Mouse (Mus musculus) CH12.LX (cell line): Measurements from ENCODE around the gene Abcf2. TPM values are rescaled to one million over a fixed set of nuclear protein-coding genes. Genes with fewer than 3 reads are reported as not detected.

ENCODE experiments used
- DNase-seq: peaks from one replicate; pipeline ENCODE4 v3.0.0-alpha.2; 2013; ENCODE audit errors: extremely low read depth
- H3K27ac ChIP-seq: 2 replicates; pipeline ENCODE4 v1.5.1; 2012; ENCODE audit warnings: low read depth, mild to moderate bottlenecking, control low read depth, moderate library complexity; ENCODE audit not compliant: insufficient read depth
- H3K27me3 ChIP-seq: replicated peaks from 2 replicates; pipeline ENCODE3; 2012; ENCODE audit warnings: inconsistent platforms
- H3K36me3 ChIP-seq, 2 experiments: replicated peaks in 1 of 2; 2 replicates each; pipeline versions ENCODE3 to v1.6.1; 2012; ENCODE audit warnings: inconsistent platforms in 1 of 2, low read length in 1 of 2, mild to moderate bottlenecking in 1 of 2, mixed read lengths in 1 of 2, moderate library complexity in 1 of 2; ENCODE audit not compliant: control insufficient read depth in 1 of 2, insufficient read depth in 1 of 2
- H3K4me1 ChIP-seq, 2 experiments: 2 replicates each; pipeline ENCODE4 v1.6.1; 2012; ENCODE audit warnings: inconsistent platforms in 1 of 2, moderate library complexity in 1 of 2; ENCODE audit not compliant: insufficient read depth in 2 of 2, control insufficient read depth in 1 of 2
- H3K4me2 ChIP-seq: 2 replicates; pipeline ENCODE4 v1.6.1; 2012; ENCODE audit warnings: low read depth, mild to moderate bottlenecking, control low read depth; ENCODE audit not compliant: poor library complexity, insufficient read depth, severe bottlenecking
- H3K4me3 ChIP-seq, 3 experiments: fragments of 150-350 bp in 1 of 3; sonication (generic) in 1 of 3; replicated peaks in 1 of 3; 2 replicates each; pipeline versions ENCODE3 to v1.5.1; 2011 to 2012; ENCODE audit warnings: low read depth in 2 of 3, low read length in 2 of 3, mild to moderate bottlenecking in 2 of 3, moderate library complexity in 2 of 3, control low read depth in 1 of 3, improper control_type of control experiment in 1 of 3, inconsistent platforms in 1 of 3, mixed read lengths in 1 of 3; ENCODE audit not compliant: poor library complexity in 1 of 3
- H3K79me2 ChIP-seq: replicated peaks from 2 replicates; pipeline ENCODE4 v1.6.1; 2012; ENCODE audit warnings: mild to moderate bottlenecking, moderate library complexity; ENCODE audit not compliant: control insufficient read depth, poor library complexity, insufficient read depth, severe bottlenecking; ENCODE audit errors: extremely low read depth
- H3K9ac ChIP-seq: 2 replicates; pipeline ENCODE4 v1.6.1; 2012; ENCODE audit warnings: low read depth, mild to moderate bottlenecking, control low read depth, moderate library complexity; ENCODE audit not compliant: insufficient read depth
- H3K9me3 ChIP-seq: replicated peaks from 2 replicates; pipeline ENCODE3; 2012; ENCODE audit warnings: low read length, inconsistent platforms, mixed read lengths
- CHD1 ChIP-seq: IDR thresholded peaks from 2 replicates; pipeline ENCODE4 v1.6.1; 2012; ENCODE audit warnings: low read depth, low read length, improper control_type of control experiment, inconsistent platforms
- CTCF ChIP-seq, 2 experiments: IDR thresholded peaks in 1 of 2; conservative IDR thresholded peaks in 1 of 2; 2 replicates each; pipeline ENCODE4 v1.5.1; 2011 to 2012; ENCODE audit warnings: low read depth in 2 of 2, low read length in 2 of 2, improper control_type of control experiment in 1 of 2, inconsistent platforms in 1 of 2, mild to moderate bottlenecking in 1 of 2, moderate library complexity in 1 of 2
- E2F4 ChIP-seq: IDR thresholded peaks from 2 replicates; pipeline ENCODE4 v1.6.1; 2011; ENCODE audit warnings: low read depth, low read length, improper control_type of control experiment; ENCODE audit not compliant: insufficient replicate concordance
- EP300 ChIP-seq: IDR thresholded peaks from 2 replicates; pipeline ENCODE4 v1.6.1; 2011; ENCODE audit warnings: low read length, improper control_type of control experiment
- GABPA ChIP-seq: IDR thresholded peaks from 2 replicates; pipeline ENCODE4 v1.6.1; 2012; ENCODE audit warnings: low read depth, low read length, improper control_type of control experiment, inconsistent platforms; ENCODE audit not compliant: insufficient replicate concordance
- HCFC1 ChIP-seq: IDR thresholded peaks from 2 replicates; pipeline ENCODE4 v1.6.1; 2012; ENCODE audit warnings: low read depth, mild to moderate bottlenecking, inconsistent platforms, low read length, improper control_type of control experiment
- JUN ChIP-seq: IDR thresholded peaks from 2 replicates; pipeline ENCODE4 v1.6.1; 2011; ENCODE audit warnings: low read depth, mild to moderate bottlenecking, low read length, improper control_type of control experiment, moderate library complexity; ENCODE audit not compliant: insufficient read depth
- JUND ChIP-seq: conservative IDR thresholded peaks from 2 replicates; pipeline ENCODE4 v1.6.1; 2011; ENCODE audit warnings: low read depth, low read length, improper control_type of control experiment
- KAT2A ChIP-seq: IDR thresholded peaks from 2 replicates; pipeline ENCODE4 v1.6.1; 2012; ENCODE audit warnings: low read length, improper control_type of control experiment, inconsistent platforms; ENCODE audit not compliant: insufficient replicate concordance
- MAFK ChIP-seq: IDR thresholded peaks from 2 replicates; pipeline ENCODE4 v1.6.1; 2011; ENCODE audit warnings: low read length, improper control_type of control experiment; ENCODE audit not compliant: insufficient replicate concordance
- MAX ChIP-seq: IDR thresholded peaks from 2 replicates; pipeline ENCODE4 v1.6.1; 2011; ENCODE audit warnings: low read length, improper control_type of control experiment
- MXI1 ChIP-seq: IDR thresholded peaks from 2 replicates; pipeline ENCODE4 v1.6.1; 2011; ENCODE audit warnings: mild to moderate bottlenecking, low read depth, low read length, improper control_type of control experiment
- MYC ChIP-seq: IDR thresholded peaks from 2 replicates; pipeline ENCODE4 v1.6.1; 2011; ENCODE audit warnings: low read depth, mild to moderate bottlenecking, improper control_type of control experiment, low read length
- NELFE ChIP-seq: IDR thresholded peaks from 2 replicates; pipeline ENCODE4 v1.6.1; 2011; ENCODE audit warnings: low read depth, low read length, improper control_type of control experiment
- POLR2A ChIP-seq: IDR thresholded peaks from 2 replicates; pipeline ENCODE4 v1.6.1; 2011; ENCODE audit warnings: low read depth, mild to moderate bottlenecking, improper control_type of control experiment, low read length
- RCOR1 ChIP-seq: conservative IDR thresholded peaks from 2 replicates; pipeline ENCODE4 v1.6.1; 2012; ENCODE audit warnings: low read depth, mild to moderate bottlenecking, inconsistent platforms, low read length, improper control_type of control experiment
- TBP ChIP-seq: conservative IDR thresholded peaks from 2 replicates; pipeline ENCODE4 v1.6.1; 2011; ENCODE audit warnings: low read depth, low read length, improper control_type of control experiment
- TCF12 ChIP-seq: IDR thresholded peaks from 2 replicates; pipeline ENCODE4 v1.6.1; 2014; ENCODE audit warnings: low read depth, mild to moderate bottlenecking, inconsistent platforms, low read length, improper control_type of control experiment
- USF1 ChIP-seq: IDR thresholded peaks from 2 replicates; pipeline ENCODE4 v1.6.1; 2014; ENCODE audit warnings: low read depth, mild to moderate bottlenecking, inconsistent platforms, low read length, improper control_type of control experiment
- ZKSCAN1 ChIP-seq: IDR thresholded peaks from 2 replicates; pipeline ENCODE4 v1.6.1; 2012; ENCODE audit warnings: low read depth, inconsistent platforms, low read length, improper control_type of control experiment, borderline replicate concordance
- dilution Hi-C: fragments of 300-500 bp; cut with MboI; formaldehyde crosslinking; loops from 2 replicates; pipeline ENCODE4 v1.14.3; 2020; ENCODE audit warnings: low sequenced_read_pairs; ENCODE audit not compliant: extremely low pct_unique_long_range_greater_than_20kb, extremely low pct_ligation_motif_present
- in situ Hi-C: fragments of 300-500 bp; cut with MboI; formaldehyde crosslinking; loops from 3 replicates; pipeline ENCODE4 v1.14.3; 2019; ENCODE audit warnings: low sequenced_read_pairs, low pct_ligation_motif_present, low pct_unique_long_range_greater_than_20kb, mixed read lengths
- polyA plus RNA-seq: library from polyadenylated mRNA; unstranded; fragments of >175 nt; gene quantifications from 2 replicates; pipeline ENCODE4 v1.2.1, GENCODE M21; 2012; ENCODE audit warnings: low read depth; ENCODE audit not compliant: insufficient read length
- total RNA-seq, 2 experiments: library from RNA; depleted of rRNA; stranded (reverse); fragments of 300-350 nt in 1 of 2; fragments of >200 nt in 1 of 2; gene quantifications; 2 replicates each; pipeline ENCODE4 v1.2.3; 2012 to 2014

The Abcf2 gene
- total and polyA plus RNA-seq, 3 experiments = 118 to 162 (median 162) TPM

DNA sequence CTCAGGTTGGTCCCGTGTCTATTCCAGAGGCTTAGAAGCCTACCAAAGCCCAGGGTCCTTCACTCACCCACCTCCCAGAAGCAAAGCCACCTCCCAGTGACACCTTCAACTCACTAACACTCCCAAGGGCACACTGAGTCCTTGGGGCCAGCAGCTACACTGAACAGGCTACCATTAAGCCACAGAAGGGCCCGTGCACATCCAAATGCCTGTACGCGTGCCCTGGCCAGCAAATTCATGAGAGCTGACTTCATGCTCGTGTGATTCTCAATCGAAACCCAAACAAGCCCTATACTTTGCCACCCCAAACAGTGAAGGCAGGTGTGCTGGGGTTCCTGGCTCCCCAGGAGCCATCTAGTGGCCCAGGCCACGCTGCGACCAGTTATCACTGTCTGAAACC is 43.4 kb upstream of the Abcf2 start:
- in situ Hi-C loops (no loop called here), dilution Hi-C loops (no loop called here)
- TF ChIP-seq KAT2A = no peak
- no peak for TF ChIP-seq NELFE
- TF ChIP-seq TCF12 = no peak
- no peak for TF ChIP-seq ZKSCAN1
- no peak for TF ChIP-seq GABPA
- no peak for TF ChIP-seq JUND
- TF ChIP-seq HCFC1 = no peak
- no peak for TF ChIP-seq CHD1
- no peak for TF ChIP-seq JUN
- TF ChIP-seq CTCF (conservative IDR thresholded peaks at IDR 0.05 in 1 of 2, IDR thresholded peaks at IDR 0.05 in 1 of 2; ENCODE audit: low read depth in 2 of 2, low read length in 2 of 2) = no peak; a peak in 1 of 4 replicates
- no peak for TF ChIP-seq E2F4
- TF ChIP-seq TBP = no peak
- no peak for TF ChIP-seq MYC
- TF ChIP-seq USF1 = no peak
- no peak for TF ChIP-seq RCOR1
- no peak for TF ChIP-seq MXI1
- no peak for TF ChIP-seq EP300

DNA sequence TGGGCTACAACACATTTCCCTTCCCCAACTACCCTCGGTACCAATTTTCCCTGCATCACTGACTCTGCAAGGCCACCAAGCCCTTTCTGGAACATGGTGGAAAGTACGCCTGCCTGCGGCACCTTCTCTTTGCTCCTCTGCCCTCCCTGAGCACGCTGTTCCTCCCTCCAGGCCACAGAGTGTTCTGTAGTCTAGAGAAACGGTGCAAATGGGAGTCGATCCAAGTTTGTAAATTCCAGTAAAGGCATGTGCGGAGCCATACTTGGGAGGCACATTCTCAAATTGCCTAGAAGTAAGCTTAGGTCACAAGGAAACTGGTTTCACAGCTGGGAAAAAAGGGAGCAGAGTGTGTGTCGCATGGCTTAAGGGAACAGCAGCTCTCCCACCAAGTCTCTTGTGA is 42.8 kb upstream of the Abcf2 start:
- Histone ChIP-seq H3K79me2 (no peaks in the 10 kb centered on the region), H3K36me3 (no peaks in the 10 kb centered on the region), H3K27me3 (peaks cover 86% of the 10 kb centered on the region), H3K27ac (no peak overlapping the region), H3K9me3 (no peaks in the 10 kb centered on the region), H3K4me3 (no peak overlapping the region), H3K9ac (no peak overlapping the region), H3K4me2 (no peak overlapping the region), H3K4me1 (peaks cover 6 to 7% of the 10 kb centered on the region in 2 experiments; a peak in 3 of 4 replicates)
- dilution Hi-C loops (no loop called here), in situ Hi-C loops (no loop called here)
- DNase-seq = no peak
- TF ChIP-seq USF1 (no peak), MYC (no peak), CHD1 (no peak), MAFK (no peak), ZKSCAN1 (no peak), MAX (no peak), POLR2A (no peak)

More for the DNA sequence above, 43.4 kb upstream of the Abcf2 start:
- Histone ChIP-seq H3K4me3 (no peak overlapping the region), H3K79me2 (no peaks in the 10 kb centered on the region), H3K9me3 (no peaks in the 10 kb centered on the region), H3K4me2 (no peak overlapping the region), H3K27me3 (peaks cover 83% of the 10 kb centered on the region), H3K36me3 (no peaks in the 10 kb centered on the region), H3K9ac (no peak overlapping the region), H3K27ac (no peak overlapping the region), H3K4me1 (peaks cover 6 to 7% of the 10 kb centered on the region in 2 experiments; a peak in 3 of 4 replicates)
- no peak for DNase-seq
